Mouse (Mus musculus) liver, embryonic 13.5 days (tissue): ENCODE data around the gene Arid4a. TPM values are rescaled to one million over a fixed set of nuclear protein-coding genes. Genes with fewer than 3 reads are reported as not detected.
A peak's percentile ranks its signal among the peaks of the same experiment; 100 is the strongest.
"Not testable (repeated sequence)": the region's sequence is repeated elsewhere in the genome, so short reads cannot be mapped to it uniquely, and the experiment has no call there.

Source experiments
- ATAC-seq: fragments of 200-750 bp; cut with Nextera tagmentation; 2 replicates; pipeline ENCODE4 v1.8.0; 2017; ENCODE audit warnings: low read depth, mild to moderate bottlenecking, moderate number of reproducible peaks, moderate library complexity
- DNase-seq: peaks from one replicate; pipeline ENCODE4 v3.0.0; 2022
- H3K27ac ChIP-seq: fragments of 300-500 bp; sonication (generic); 2 replicates; pipeline ENCODE4 v1.5.1; 2015; ENCODE audit warnings: moderate library complexity, mild to moderate bottlenecking, inconsistent platforms
- H3K27me3 ChIP-seq: fragments of 300-500 bp; sonication (generic); 2 replicates; pipeline ENCODE4 v1.6.1; 2015; ENCODE audit warnings: mild to moderate bottlenecking, inconsistent platforms
- H3K36me3 ChIP-seq: fragments of 300-500 bp; sonication (generic); 2 replicates; pipeline ENCODE4 v1.6.1; 2015; ENCODE audit warnings: mild to moderate bottlenecking, inconsistent platforms
- H3K4me1 ChIP-seq: fragments of 300-500 bp; sonication (generic); replicated peaks from 2 replicates; pipeline ENCODE4 v1.6.1; 2015; ENCODE audit warnings: inconsistent platforms
- H3K4me2 ChIP-seq: fragments of 300-500 bp; sonication (generic); 2 replicates; pipeline ENCODE4 v1.6.1; 2015; ENCODE audit warnings: inconsistent platforms, mild to moderate bottlenecking, moderate library complexity
- H3K4me3 ChIP-seq: fragments of 300-500 bp; sonication (generic); replicated peaks from 2 replicates; pipeline ENCODE4 v1.5.1; 2015; ENCODE audit warnings: mild to moderate bottlenecking, inconsistent platforms
- H3K9ac ChIP-seq: fragments of 300-500 bp; sonication (generic); 2 replicates; pipeline ENCODE4 v1.6.1; 2015; ENCODE audit warnings: mild to moderate bottlenecking, inconsistent platforms
- H3K9me3 ChIP-seq: fragments of 300-500 bp; sonication (generic); replicated peaks from 2 replicates; pipeline ENCODE4 v1.6.1; 2016; ENCODE audit warnings: inconsistent platforms
- WGBS: fragments of 180-500 bp; shearing (Covaris S2); methylation state at CpG from one replicate; pipeline ENCODE4 v1.1.7; 2015; ENCODE audit not compliant: insufficient replicate concordance; 5-methylcytosine and 5-hydroxymethylcytosine counted together
- polyA plus RNA-seq: library from polyadenylated mRNA; unstranded; fragments of >200 nt; fragmentation: Nextera tagmentation; extraction: Ambion mirVana; gene quantifications from 2 replicates; pipeline ENCODE4 v1.2.1, GENCODE M21; 2015

The Arid4a gene
- polyA plus RNA-seq, 1 experiment from 2014 or later = 24.1 TPM

- Histone ChIP-seq H3K36me3 (peaks cover 36% of the 10 kb centered on the region), H3K9ac (peak overlapping the region; percentile 99), H3K9me3 (no peaks in the 10 kb centered on the region), H3K4me1 (peaks cover 36% of the 10 kb centered on the region), H3K27me3 (no peaks in the 10 kb centered on the region), H3K27ac (peak overlapping the region; percentile 98), H3K4me2 (peak overlapping the region; percentile 87), H3K4me3 (peak overlapping the region; percentile 100)
- under 1% methylated on average over 65 of the region's 82 CpGs for WGBS
- ATAC-seq (peak; percentile 13), DNase-seq (peak; percentile 40)
These were observed 882 bp downstream of the Arid4a start for GRCm38 (mm10) chr12:71016503-71017241.

GRCm38 (mm10) chr12:71017242-71017571 is 1.4 kb downstream of the Arid4a start:
- ATAC-seq = no peak
- 7% methylated on average over 5 of the region's 5 CpGs for WGBS
- no peaks in the 10 kb centered on the region for H3K27me3 ChIP-seq

GRCm38 (mm10) chr12:71017827-71018226 is 2.0 kb downstream of the Arid4a start:
- no peak overlapping the region for H3K27ac ChIP-seq
- 79% methylated on average over 10 of the region's 10 CpGs for WGBS
- ATAC-seq (no peak), DNase-seq (no peak)
- H3K27me3 ChIP-seq = no peaks in the 10 kb centered on the region
- peak overlapping the region; percentile 22; the same call in 1 of the 2 replicates for H3K9ac ChIP-seq
- H3K4me1 ChIP-seq = peaks cover 27% of the 10 kb centered on the region
- H3K4me3 ChIP-seq = peak overlapping the region; percentile 100
- H3K4me2 ChIP-seq = peak overlapping the region; percentile 87
- peaks cover 36% of the 10 kb centered on the region for H3K36me3 ChIP-seq
- no peaks in the 10 kb centered on the region for H3K9me3 ChIP-seq

More at GRCm38 (mm10) chr12:71017242-71017571, 1.4 kb downstream of the Arid4a start:
- Histone ChIP-seq H3K27ac (peak overlapping the region; percentile 98), H3K4me3 (peak overlapping the region; percentile 100), H3K4me2 (peak overlapping the region; percentile 87), H3K4me1 (peaks cover 31% of the 10 kb centered on the region), H3K36me3 (peaks cover 36% of the 10 kb centered on the region), H3K9ac (peak overlapping the region; percentile 99), H3K9me3 (no peaks in the 10 kb centered on the region)
- DNase-seq = no peak

GRCm38 (mm10) chr12:71019211-71019610 is 3.4 kb downstream of the Arid4a start:
- Histone ChIP-seq H3K4me1 (peaks cover 16% of the 10 kb centered on the region), H3K27me3 (no peaks in the 10 kb centered on the region), H3K4me2 (no peak overlapping the region), H3K4me3 (no peak overlapping the region), H3K9ac (no peak overlapping the region), H3K36me3 (peaks cover 45% of the 10 kb centered on the region), H3K9me3 (no peaks in the 10 kb centered on the region), H3K27ac (no peak overlapping the region)
- no peak for ATAC-seq
- DNase-seq = no peak
- WGBS = 84% methylated on average over 8 of the region's 8 CpGs

DNA sequence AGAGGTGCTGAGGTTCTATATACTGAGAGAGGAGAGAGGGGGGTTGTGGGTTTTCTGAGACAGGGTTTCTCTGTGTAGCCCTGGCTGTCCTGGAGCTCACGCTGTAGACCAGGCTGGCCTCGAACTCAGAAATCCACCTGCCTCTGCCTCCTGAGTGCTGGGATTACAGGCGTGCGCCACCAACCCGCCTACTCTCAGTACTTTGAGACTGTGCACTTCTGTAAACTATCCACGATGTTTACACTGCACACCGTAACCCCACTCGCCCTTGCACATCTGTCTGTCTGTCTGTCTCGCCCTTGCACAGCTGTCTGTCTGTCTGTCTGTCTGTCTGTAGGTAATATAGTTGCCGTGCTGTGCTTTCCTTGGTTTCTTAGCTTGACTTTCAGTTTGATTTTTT is 8.6 kb downstream of the Arid4a start:
- no peaks in the 10 kb centered on the region for H3K27me3 ChIP-seq
- 91% methylated on average over 10 of the region's 10 CpGs for WGBS
- ATAC-seq (no peak), DNase-seq (no peak)
- no peak overlapping the region for H3K4me2 ChIP-seq
- H3K27ac ChIP-seq = no peak overlapping the region
- peaks cover 89% of the 10 kb centered on the region for H3K36me3 ChIP-seq
- H3K9ac ChIP-seq = no peak overlapping the region
- H3K4me3 ChIP-seq = no peak overlapping the region
- no peaks in the 10 kb centered on the region for H3K9me3 ChIP-seq
- H3K4me1 ChIP-seq = no peaks in the 10 kb centered on the region

DNA sequence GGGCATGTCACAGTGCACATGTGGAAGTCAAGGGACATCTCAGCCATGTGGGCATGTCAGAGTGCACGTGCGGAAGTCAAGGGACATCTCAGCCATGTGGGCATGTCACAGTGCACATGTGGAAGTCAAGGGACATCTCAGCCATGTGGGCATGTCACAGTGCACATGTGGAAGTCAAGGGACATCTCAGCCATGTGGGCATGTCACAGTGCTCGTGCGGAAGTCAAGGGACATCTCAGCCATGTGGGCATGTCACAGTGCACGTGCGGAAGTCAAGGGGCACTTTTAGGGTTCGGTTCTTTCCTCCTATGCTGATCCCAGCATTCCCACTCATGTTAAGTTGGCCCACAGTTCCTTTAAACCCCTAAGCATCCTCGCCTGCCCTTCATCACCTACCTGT is 12.5 kb downstream of the Arid4a start:
- not testable (repeated sequence) for H3K27me3 ChIP-seq, ATAC-seq, H3K4me3 ChIP-seq, H3K4me2 ChIP-seq, H3K27ac ChIP-seq, H3K4me1 ChIP-seq, H3K9ac ChIP-seq, DNase-seq, H3K9me3 ChIP-seq
- peaks cover 83% of the 10 kb centered on the region for H3K36me3 ChIP-seq
- 81% methylated on average over 8 of the region's 8 CpGs for WGBS

- H3K4me2 ChIP-seq = no peak overlapping the region
- no peaks in the 10 kb centered on the region for H3K27me3 ChIP-seq
- WGBS = 74% methylated on average over 8 of the region's 8 CpGs
- no peak for DNase-seq
- H3K9ac ChIP-seq = no peak overlapping the region
- H3K4me3 ChIP-seq = no peak overlapping the region
- peaks cover 75% of the 10 kb centered on the region for H3K36me3 ChIP-seq
- H3K4me1 ChIP-seq = no peaks in the 10 kb centered on the region
- ATAC-seq = no peak
- no peaks in the 10 kb centered on the region for H3K9me3 ChIP-seq
- H3K27ac ChIP-seq = no peak overlapping the region
These were observed 14.5 kb downstream of the Arid4a start for GRCm38 (mm10) chr12:71030260-71030659.

GRCm38 (mm10) chr12:71030722-71031121 is 14.9 kb downstream of the Arid4a start:
- no peak for ATAC-seq
- no peak overlapping the region for H3K4me2 ChIP-seq
- no peak overlapping the region for H3K4me3 ChIP-seq
- H3K9me3 ChIP-seq = no peaks in the 10 kb centered on the region
- no peak for DNase-seq
- no peak overlapping the region for H3K27ac ChIP-seq
- H3K9ac ChIP-seq = no peak overlapping the region
- H3K36me3 ChIP-seq = peaks cover 72% of the 10 kb centered on the region
- WGBS = 89% methylated on average over 5 of the region's 5 CpGs
- H3K4me1 ChIP-seq = no peaks in the 10 kb centered on the region
- no peaks in the 10 kb centered on the region for H3K27me3 ChIP-seq

DNA sequence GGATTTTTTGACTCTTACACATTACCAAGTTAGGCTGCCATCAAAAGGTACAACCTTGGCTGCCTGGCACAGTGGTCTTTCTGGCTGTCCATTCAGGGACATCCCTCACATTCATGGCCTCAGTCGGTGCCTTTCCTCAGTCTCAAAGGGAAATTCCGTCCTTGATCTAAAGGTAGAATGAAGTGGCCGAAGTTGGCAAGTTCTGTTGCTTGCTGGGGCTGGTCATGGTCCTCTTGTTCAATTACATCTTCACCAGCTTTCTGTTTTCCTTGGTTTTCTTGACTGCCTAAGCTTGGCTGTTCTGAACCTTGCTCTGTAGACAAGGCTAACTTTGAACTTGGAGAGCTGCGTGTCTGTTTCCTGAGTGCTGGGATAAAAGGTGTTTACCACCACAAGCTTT is 20.0 kb downstream of the Arid4a start:
- H3K27me3 ChIP-seq = no peaks in the 10 kb centered on the region
- H3K4me3 ChIP-seq = no peak overlapping the region
- ATAC-seq (no peak), DNase-seq (no peak)
- H3K36me3 ChIP-seq = peaks cover 74% of the 10 kb centered on the region
- peaks cover 12% of the 10 kb centered on the region for H3K4me1 ChIP-seq
- no peaks in the 10 kb centered on the region for H3K9me3 ChIP-seq
- 89% methylated on average over 4 of the region's 4 CpGs for WGBS
- no peak overlapping the region for H3K27ac ChIP-seq
- H3K9ac ChIP-seq = no peak overlapping the region
- H3K4me2 ChIP-seq = no peak overlapping the region

DNA sequence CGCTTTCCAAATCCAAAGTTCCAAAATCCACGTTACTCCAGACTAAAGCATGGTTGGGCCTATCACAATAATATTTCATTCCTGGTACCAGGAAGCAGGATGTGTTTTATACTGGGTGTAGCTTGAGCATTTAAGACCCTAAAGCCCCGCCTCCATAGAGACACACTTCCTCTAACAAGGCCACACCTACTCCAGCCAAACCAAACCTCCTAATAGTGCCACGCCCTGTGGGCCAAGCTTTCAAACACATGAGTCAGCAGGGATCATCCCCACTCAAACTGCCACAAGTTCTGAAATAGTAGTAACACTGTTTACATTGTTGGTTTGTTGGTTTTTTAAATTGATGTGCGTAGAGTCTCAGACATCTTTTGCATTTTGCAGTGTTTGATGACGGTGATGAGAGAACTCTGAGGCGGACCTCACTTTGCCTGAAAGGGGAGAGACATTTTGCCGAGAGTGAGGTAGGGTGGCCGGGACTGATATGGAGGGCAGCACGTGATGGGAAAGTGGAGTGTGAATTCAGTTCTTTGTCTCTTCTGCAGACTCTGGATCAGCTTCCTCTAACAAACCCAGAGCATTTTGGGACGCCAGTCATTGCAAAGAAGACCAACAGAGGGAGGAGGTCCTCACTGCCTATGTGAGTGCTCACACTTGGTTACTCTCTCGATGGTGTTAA is 21.1 kb downstream of the Arid4a start:
- 83% methylated on average over 12 of the region's 12 CpGs for WGBS
- Histone ChIP-seq H3K9ac (no peak overlapping the region), H3K4me3 (no peak overlapping the region), H3K36me3 (peaks cover 79% of the 10 kb centered on the region), H3K27ac (peak overlapping the region; percentile 53), H3K9me3 (no peaks in the 10 kb centered on the region), H3K27me3 (no peaks in the 10 kb centered on the region), H3K4me2 (no peak overlapping the region), H3K4me1 (peaks cover 12% of the 10 kb centered on the region)
- DNase-seq (peak; percentile 48), ATAC-seq (peak; percentile 84)

DNA sequence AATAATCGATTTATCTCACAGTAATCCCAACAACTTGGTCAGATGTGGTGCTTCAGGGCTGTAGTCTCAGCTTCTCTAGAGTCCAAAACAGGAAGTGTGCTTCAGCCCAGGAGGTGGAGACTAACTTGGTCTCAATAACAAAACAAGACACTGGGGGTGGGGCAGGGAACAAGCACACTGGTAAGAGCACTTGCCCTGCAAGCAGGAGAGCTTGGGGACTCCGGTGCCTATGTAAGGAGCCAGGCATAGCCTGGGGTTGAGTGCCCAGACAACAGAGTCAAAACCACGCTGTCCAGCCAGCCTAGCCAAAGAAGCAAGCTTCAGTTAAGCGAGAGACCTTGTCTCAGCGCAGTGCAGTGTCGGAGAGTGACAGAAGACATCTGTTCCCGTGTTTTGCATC is 24.7 kb downstream of the Arid4a start:
- peaks cover 76% of the 10 kb centered on the region for H3K36me3 ChIP-seq
- no peaks in the 10 kb centered on the region for H3K27me3 ChIP-seq
- H3K9me3 ChIP-seq = no peaks in the 10 kb centered on the region
- no peak overlapping the region for H3K4me2 ChIP-seq
- ATAC-seq (no peak), DNase-seq (no peak)
- peaks cover 12% of the 10 kb centered on the region for H3K4me1 ChIP-seq
- H3K4me3 ChIP-seq = no peak overlapping the region
- no peak overlapping the region for H3K27ac ChIP-seq
- H3K9ac ChIP-seq = no peak overlapping the region
- WGBS = 80% methylated on average over 7 of the region's 7 CpGs

- no peaks in the 10 kb centered on the region for H3K27me3 ChIP-seq
- 85% methylated on average over 1 of the region's 1 CpGs for WGBS
- H3K9me3 ChIP-seq = no peaks in the 10 kb centered on the region
- H3K4me3 ChIP-seq = no peak overlapping the region
- no peak overlapping the region for H3K4me2 ChIP-seq
- no peak for ATAC-seq
- H3K27ac ChIP-seq = no peak overlapping the region
- no peak overlapping the region for H3K9ac ChIP-seq
- no peaks in the 10 kb centered on the region for H3K4me1 ChIP-seq
- DNase-seq = no peak
- peaks cover 76% of the 10 kb centered on the region for H3K36me3 ChIP-seq
These were observed 26.7 kb downstream of the Arid4a start for GRCm38 (mm10) chr12:71042451-71042850.
